Mouse (Mus musculus) liver, postnatal 0 days (tissue): Measurements from ENCODE around the gene Tac2.

Experiments
- CTCF ChIP-seq: sonication (generic); IDR thresholded peaks from 2 replicates; pipeline ENCODE4 v1.5.1; 2016; ENCODE audit warnings: antibody characterized with exemption, low read depth
- EP300 ChIP-seq: IDR thresholded peaks from 2 replicates; pipeline ENCODE4 v1.6.1; 2016; ENCODE audit warnings: antibody characterized with exemption, low read depth, mild to moderate bottlenecking

DNA sequence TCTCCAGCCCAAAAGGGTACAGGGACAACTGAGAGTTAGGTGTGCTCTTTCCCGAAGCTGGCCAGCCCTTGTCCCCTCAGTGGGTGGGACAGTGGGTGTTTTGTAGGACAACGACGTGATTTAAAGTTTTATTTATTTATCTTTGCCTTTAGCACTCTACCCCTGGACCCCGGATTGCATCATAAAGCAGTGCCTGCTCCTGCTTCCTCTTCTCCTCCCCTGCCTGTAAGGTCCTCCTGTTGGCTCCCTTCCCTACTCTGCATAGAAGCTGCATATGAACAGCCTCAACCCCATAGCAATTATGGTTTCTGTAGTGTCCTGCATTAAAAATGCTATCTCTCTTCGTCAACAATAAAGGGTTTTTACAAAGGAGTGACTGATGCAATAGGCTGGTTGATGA, 7.1 kb downstream of the Tac2 start:
- no peak for TF ChIP-seq CTCF
- no peak for TF ChIP-seq EP300
